Mouse (Mus musculus): ENCODE results near the gene Gm45234. TPM values are rescaled to one million over a fixed set of nuclear protein-coding genes. Genes with fewer than 3 reads are reported as not detected.

The Gm45234 gene
- total RNA-seq, 1 experiment from 2014 or later: not detected

GRCm38 (mm10) chr6:124742839-124743514 lies 12.8 kb downstream of the Gm45234 start:
- ATAC-seq (ENCODE audit: extremely low read depth, insufficient number of reproducible peaks, low FRiP score, poor library complexity, severe bottlenecking): no peak

GRCm38 (mm10) chr6:124741842-124742241 lies 14.0 kb downstream of the Gm45234 start:
- no peak for ATAC-seq (ENCODE audit: extremely low read depth, insufficient number of reproducible peaks, low FRiP score, poor library complexity, severe bottlenecking)

- peak; percentile 60 for ATAC-seq (ENCODE audit: extremely low read depth, insufficient number of reproducible peaks, low FRiP score, poor library complexity, severe bottlenecking)
Measured at GRCm38 (mm10) chr6:124740888-124741761, 14.7 kb downstream of the Gm45234 start, which contains the start of gene Grcc10. Gene Grcc10 (minus strand): TSS chr6:124741374.

GRCm38 (mm10) chr6:124740211-124740887 lies 15.5 kb downstream of the Gm45234 start:
- peak; percentile 46 for ATAC-seq (ENCODE audit: extremely low read depth, insufficient number of reproducible peaks, low FRiP score, poor library complexity, severe bottlenecking)

GRCm38 (mm10) chr6:124739231-124739796 lies 16.5 kb downstream of the Gm45234 start:
- ATAC-seq (ENCODE audit: extremely low read depth, insufficient number of reproducible peaks, low FRiP score, poor library complexity, severe bottlenecking): no peak

- peak; percentile 2; the same call in 1 of the 2 replicates for ATAC-seq (ENCODE audit: extremely low read depth, insufficient number of reproducible peaks, low FRiP score, poor library complexity, severe bottlenecking)
Measured at GRCm38 (mm10) chr6:124738511-124739023, 17.3 kb downstream of the Gm45234 start, which contains the start of gene Ptpn6. Gene Ptpn6 (minus strand): TSS chr6:124738714.

GRCm38 (mm10) chr6:124737040-124737439 lies 18.8 kb downstream of the Gm45234 start:
- no peak for ATAC-seq (ENCODE audit: extremely low read depth, insufficient number of reproducible peaks, low FRiP score, poor library complexity, severe bottlenecking)

GRCm38 (mm10) chr6:124734417-124734816 lies 21.4 kb downstream of the Gm45234 start:
- no peak for ATAC-seq (ENCODE audit: extremely low read depth, insufficient number of reproducible peaks, low FRiP score, poor library complexity, severe bottlenecking)

- peak; percentile 84 for ATAC-seq (ENCODE audit: extremely low read depth, insufficient number of reproducible peaks, low FRiP score, poor library complexity, severe bottlenecking)
Measured at GRCm38 (mm10) chr6:124732476-124733370, 23.1 kb downstream of the Gm45234 start.

GRCm38 (mm10) chr6:124731038-124731437 lies 24.8 kb downstream of the Gm45234 start:
- ATAC-seq (ENCODE audit: extremely low read depth, insufficient number of reproducible peaks, low FRiP score, poor library complexity, severe bottlenecking): no peak

- peak; percentile 56 for ATAC-seq (ENCODE audit: extremely low read depth, insufficient number of reproducible peaks, low FRiP score, poor library complexity, severe bottlenecking)
Measured at GRCm38 (mm10) chr6:124729850-124730705, 25.7 kb downstream of the Gm45234 start.

GRCm38 (mm10) chr6:124728621-124729020 lies 27.2 kb downstream of the Gm45234 start:
- no peak for ATAC-seq (ENCODE audit: extremely low read depth, insufficient number of reproducible peaks, low FRiP score, poor library complexity, severe bottlenecking)

GRCm38 (mm10) chr6:124724472-124724871 lies 31.3 kb downstream of the Gm45234 start:
- no peak for ATAC-seq (ENCODE audit: extremely low read depth, insufficient number of reproducible peaks, low FRiP score, poor library complexity, severe bottlenecking)

GRCm38 (mm10) chr6:124723541-124723940 lies 32.3 kb downstream of the Gm45234 start:
- peak; percentile 61 for ATAC-seq (ENCODE audit: extremely low read depth, insufficient number of reproducible peaks, low FRiP score, poor library complexity, severe bottlenecking)

GRCm38 (mm10) chr6:124722876-124723473 lies 32.8 kb downstream of the Gm45234 start:
- peak; percentile 3; the same call in 1 of the 2 replicates for ATAC-seq (ENCODE audit: extremely low read depth, insufficient number of reproducible peaks, low FRiP score, poor library complexity, severe bottlenecking)

- ATAC-seq (ENCODE audit: extremely low read depth, insufficient number of reproducible peaks, low FRiP score, poor library complexity, severe bottlenecking): peak; percentile 42; the same call in 1 of the 2 replicates
Measured at GRCm38 (mm10) chr6:124720904-124721303, 34.9 kb downstream of the Gm45234 start.
